Mouse (Mus musculus): ENCODE data around the gene 9130213A22Rik. TPM values are rescaled to one million over a fixed set of nuclear protein-coding genes. Genes with fewer than 3 reads are reported as not detected.

The 9130213A22Rik gene
- total RNA-seq, 2 experiments from 2014 or later = 0.44 to 1.1 TPM

GRCm38 (mm10) chr11:69110319-69111046 is 11.9 kb downstream of the 9130213A22Rik start:
- peak; percentile 88 to 89 for DNase-seq (ENCODE audit: low spot score in 2 of 2)
- intact Hi-C loops (cut with DNase I) = no loop called here

- intact Hi-C loops (cut with DNase I) = no loop called here
- DNase-seq (ENCODE audit: low spot score in 2 of 2) = no peak
Observed at GRCm38 (mm10) chr11:69109032-69109900, 13.1 kb downstream of the 9130213A22Rik start.

GRCm38 (mm10) chr11:69108223-69108622 is 14.2 kb downstream of the 9130213A22Rik start:
- intact Hi-C loops (cut with DNase I) = no loop called here
- no peak for DNase-seq (ENCODE audit: low spot score in 2 of 2)

GRCm38 (mm10) chr11:69107676-69108075 is 14.7 kb downstream of the 9130213A22Rik start:
- intact Hi-C loops (cut with DNase I) = no loop called here
- DNase-seq (ENCODE audit: low spot score in 2 of 2) = no peak

GRCm38 (mm10) chr11:69106842-69107241 is 15.5 kb downstream of the 9130213A22Rik start:
- intact Hi-C loops (cut with DNase I) = no loop called here

GRCm38 (mm10) chr11:69106299-69106698 is 16.1 kb downstream of the 9130213A22Rik start:
- intact Hi-C loops (cut with DNase I) = no loop called here
- DNase-seq (ENCODE audit: low spot score in 2 of 2) = no peak

More at GRCm38 (mm10) chr11:69106842-69107241, 15.5 kb downstream of the 9130213A22Rik start:
- no peak for DNase-seq (ENCODE audit: low spot score in 2 of 2)

GRCm38 (mm10) chr11:69105796-69106195 is 16.6 kb downstream of the 9130213A22Rik start:
- intact Hi-C loops (cut with DNase I) = no loop called here
- DNase-seq (ENCODE audit: low spot score in 2 of 2) = no peak

GRCm38 (mm10) chr11:69105227-69105626 is 17.2 kb downstream of the 9130213A22Rik start:
- DNase-seq (ENCODE audit: low spot score in 2 of 2) = no peak
- intact Hi-C loops (cut with DNase I) = no loop called here

- intact Hi-C loops (cut with DNase I) = no loop called here
- DNase-seq (ENCODE audit: low spot score in 2 of 2) = no peak
Observed at GRCm38 (mm10) chr11:69104487-69104886, 17.9 kb downstream of the 9130213A22Rik start.

- intact Hi-C loops (cut with DNase I) = no loop called here
- DNase-seq (ENCODE audit: low spot score in 2 of 2) = no peak
Observed at GRCm38 (mm10) chr11:69103531-69104435, 18.6 kb downstream of the 9130213A22Rik start.

- intact Hi-C loops (cut with DNase I) = no loop called here
- no peak for DNase-seq (ENCODE audit: low spot score in 2 of 2)
Observed at GRCm38 (mm10) chr11:69103121-69103520, 19.3 kb downstream of the 9130213A22Rik start.

- intact Hi-C loops (cut with DNase I) = no loop called here
- no peak for DNase-seq (ENCODE audit: low spot score in 2 of 2)
Observed at GRCm38 (mm10) chr11:69102403-69102725, 20.0 kb downstream of the 9130213A22Rik start.

- DNase-seq (ENCODE audit: low spot score in 2 of 2) = no peak
- intact Hi-C loops (cut with DNase I) = no loop called here
Observed at GRCm38 (mm10) chr11:69101604-69102402, 20.6 kb downstream of the 9130213A22Rik start.

GRCm38 (mm10) chr11:69100639-69101360 is 21.6 kb downstream of the 9130213A22Rik start:
- DNase-seq (ENCODE audit: low spot score in 2 of 2) = no peak
- intact Hi-C loops (cut with DNase I) = no loop called here

GRCm38 (mm10) chr11:69099915-69100345 is 22.5 kb downstream of the 9130213A22Rik start:
- intact Hi-C loops (cut with DNase I) = loop anchor here (2.0 to 5.0 kb wide), 3 partner anchors 23 to 317 kb away; partner anchors contain the start of genes 9130213A22Rik and Chd3
- peak; percentile 94 to 97 for DNase-seq (ENCODE audit: low spot score in 2 of 2)

GRCm38 (mm10) chr11:69099177-69099914 is 23.0 kb downstream of the 9130213A22Rik start:
- intact Hi-C loops (cut with DNase I) = loop anchor here (2.0 to 5.0 kb wide), 3 partner anchors 23 to 318 kb away; partner anchors contain the start of genes 9130213A22Rik and Chd3
- DNase-seq (ENCODE audit: low spot score in 2 of 2) = peak; percentile 59 to 71

GRCm38 (mm10) chr11:69098762-69099091 is 23.7 kb downstream of the 9130213A22Rik start:
- intact Hi-C loops (cut with DNase I) = loop anchor here (2.0 to 5.0 kb wide), 3 partner anchors 24 to 319 kb away; partner anchors contain the start of genes 9130213A22Rik and Chd3
- peak; percentile 96 to 98 for DNase-seq (ENCODE audit: low spot score in 2 of 2)
